Mouse (Mus musculus): Measurements from ENCODE around the gene Syf2. TPM values are rescaled to one million over a fixed set of nuclear protein-coding genes. Genes with fewer than 3 reads are reported as not detected.

The Syf2 gene
- polyA plus RNA-seq, 1 experiment from 2014 or later, result 76.2 TPM

- 62% methylated on average over 5 of the region's 5 CpGs for WGBS
- ATAC-seq, result no peak
Measured at GRCm38 (mm10) chr4:134927815-134928463, 2.8 kb upstream of the Syf2 start.

GRCm38 (mm10) chr4:134928464-134928836 lies 2.2 kb upstream of the Syf2 start:
- 77% methylated on average over 1 of the region's 1 CpGs for WGBS
- H3K36me3 ChIP-seq (ENCODE audit: control insufficient read depth, insufficient read depth), result peaks cover 35% of the 10 kb centered on the region
- H3K27me3 ChIP-seq (replicated peaks; ENCODE audit: control insufficient read depth, insufficient read depth, low read length), result no peaks in the 10 kb centered on the region
- H3K4me3 ChIP-seq (ENCODE audit: low read depth, low read length), result no peak overlapping the region
- H3K4me1 ChIP-seq (replicated peaks; ENCODE audit: control insufficient read depth, insufficient read depth, low read length), result peaks cover 7% of the 10 kb centered on the region; the same call in 1 of the 2 replicates
- H3K4me2 ChIP-seq (replicated peaks; ENCODE audit: low read depth), result no peak overlapping the region
- no peaks in the 10 kb centered on the region for H3K9me3 ChIP-seq (ENCODE audit: control insufficient read depth)
- H3K9ac ChIP-seq (ENCODE audit: low read depth, low read length), result no peak overlapping the region
- ATAC-seq, result no peak
- no peak overlapping the region for H3K27ac ChIP-seq (ENCODE audit: low read depth, low read length)
- no peak for TF ChIP-seq CTCF (IDR thresholded peaks at IDR 0.05; ENCODE audit: low read depth)

More at GRCm38 (mm10) chr4:134927815-134928463, 2.8 kb upstream of the Syf2 start:
- Histone ChIP-seq H3K4me3 (ENCODE audit: low read depth, low read length) (no peak overlapping the region), H3K9me3 (ENCODE audit: control insufficient read depth) (no peaks in the 10 kb centered on the region), H3K4me2 (replicated peaks; ENCODE audit: low read depth) (no peak overlapping the region), H3K36me3 (ENCODE audit: control insufficient read depth, insufficient read depth) (peaks cover 35% of the 10 kb centered on the region), H3K27ac (ENCODE audit: low read depth, low read length) (no peak overlapping the region; the same call in 1 of the 2 replicates), H3K4me1 (replicated peaks; ENCODE audit: control insufficient read depth, insufficient read depth, low read length) (peaks cover 7% of the 10 kb centered on the region; the same call in 1 of the 2 replicates), H3K9ac (ENCODE audit: low read depth, low read length) (no peak overlapping the region), H3K27me3 (replicated peaks; ENCODE audit: control insufficient read depth, insufficient read depth, low read length) (no peaks in the 10 kb centered on the region)
- no peak for TF ChIP-seq CTCF (IDR thresholded peaks at IDR 0.05; ENCODE audit: low read depth)

DNA sequence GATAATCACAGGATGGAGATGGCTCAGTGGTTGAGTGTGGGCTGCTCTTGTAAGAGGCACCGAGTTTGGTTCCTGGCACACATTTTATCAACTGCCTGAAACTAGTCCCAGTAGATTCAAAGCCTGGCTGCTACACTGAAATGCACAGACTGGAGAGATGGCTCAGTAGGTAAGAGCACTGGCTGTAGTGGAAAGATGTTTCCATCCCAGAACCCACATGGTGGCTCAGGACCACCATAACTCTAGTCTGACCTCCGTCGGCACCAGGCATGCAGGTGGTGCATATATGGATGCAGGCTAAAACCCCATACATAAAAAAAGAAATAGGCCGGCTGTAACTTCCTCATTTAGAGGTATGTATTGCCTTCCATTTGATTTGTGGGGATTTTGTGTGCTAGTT lies 1.2 kb upstream of the Syf2 start:
- Histone ChIP-seq H3K4me3 (ENCODE audit: low read depth, low read length) (no peak overlapping the region), H3K4me1 (replicated peaks; ENCODE audit: control insufficient read depth, insufficient read depth, low read length) (peaks cover 7% of the 10 kb centered on the region; the same call in 1 of the 2 replicates), H3K9ac (ENCODE audit: low read depth, low read length) (no peak overlapping the region), H3K27ac (ENCODE audit: low read depth, low read length) (no peak overlapping the region), H3K36me3 (ENCODE audit: control insufficient read depth, insufficient read depth) (peaks cover 40% of the 10 kb centered on the region), H3K9me3 (ENCODE audit: control insufficient read depth) (no peaks in the 10 kb centered on the region), H3K27me3 (replicated peaks; ENCODE audit: control insufficient read depth, insufficient read depth, low read length) (no peaks in the 10 kb centered on the region), H3K4me2 (replicated peaks; ENCODE audit: low read depth) (no peak overlapping the region)
- ATAC-seq, result no peak
- no peak for TF ChIP-seq CTCF (IDR thresholded peaks at IDR 0.05; ENCODE audit: low read depth)
- 70% methylated on average over 4 of the region's 4 CpGs for WGBS

DNA sequence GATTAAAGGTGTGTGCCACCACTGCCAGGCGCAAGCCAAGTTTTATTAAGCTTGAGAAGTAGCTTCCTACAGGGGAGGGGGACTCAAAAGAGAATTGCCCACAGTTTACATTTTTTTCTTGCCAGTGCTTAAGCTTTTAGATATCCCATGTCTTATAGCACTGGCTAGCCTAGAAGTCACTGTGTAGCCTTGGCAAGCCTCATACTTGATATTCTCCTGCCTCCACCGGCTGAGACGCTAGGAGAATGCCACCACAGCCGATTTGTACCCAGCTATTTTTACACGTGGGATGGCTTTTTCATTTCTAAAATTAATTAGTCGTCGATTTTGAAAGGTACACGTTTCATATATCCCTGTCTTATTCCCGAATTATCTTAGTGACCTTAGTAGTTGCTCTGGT lies 508 bp upstream of the Syf2 start:
- peak overlapping the region; percentile 85 for H3K4me3 ChIP-seq (ENCODE audit: low read depth, low read length)
- H3K9ac ChIP-seq (ENCODE audit: low read depth, low read length), result peak overlapping the region; percentile 11
- peak overlapping the region; percentile 92; the same call in 1 of the 2 replicates for H3K27ac ChIP-seq (ENCODE audit: low read depth, low read length)
- peaks cover 45% of the 10 kb centered on the region for H3K36me3 ChIP-seq (ENCODE audit: control insufficient read depth, insufficient read depth)
- TF ChIP-seq CTCF (IDR thresholded peaks at IDR 0.05; ENCODE audit: low read depth), result no peak
- WGBS, result 22% methylated on average over 9 of the region's 9 CpGs
- peaks cover 5% of the 10 kb centered on the region; the same call in 1 of the 2 replicates for H3K4me1 ChIP-seq (replicated peaks; ENCODE audit: control insufficient read depth, insufficient read depth, low read length)
- H3K9me3 ChIP-seq (ENCODE audit: control insufficient read depth), result no peaks in the 10 kb centered on the region
- ATAC-seq, result no peak; the same call in 1 of the 2 replicates
- H3K4me2 ChIP-seq (replicated peaks; ENCODE audit: low read depth), result peak overlapping the region; percentile 77
- H3K27me3 ChIP-seq (replicated peaks; ENCODE audit: control insufficient read depth, insufficient read depth, low read length), result no peaks in the 10 kb centered on the region

DNA sequence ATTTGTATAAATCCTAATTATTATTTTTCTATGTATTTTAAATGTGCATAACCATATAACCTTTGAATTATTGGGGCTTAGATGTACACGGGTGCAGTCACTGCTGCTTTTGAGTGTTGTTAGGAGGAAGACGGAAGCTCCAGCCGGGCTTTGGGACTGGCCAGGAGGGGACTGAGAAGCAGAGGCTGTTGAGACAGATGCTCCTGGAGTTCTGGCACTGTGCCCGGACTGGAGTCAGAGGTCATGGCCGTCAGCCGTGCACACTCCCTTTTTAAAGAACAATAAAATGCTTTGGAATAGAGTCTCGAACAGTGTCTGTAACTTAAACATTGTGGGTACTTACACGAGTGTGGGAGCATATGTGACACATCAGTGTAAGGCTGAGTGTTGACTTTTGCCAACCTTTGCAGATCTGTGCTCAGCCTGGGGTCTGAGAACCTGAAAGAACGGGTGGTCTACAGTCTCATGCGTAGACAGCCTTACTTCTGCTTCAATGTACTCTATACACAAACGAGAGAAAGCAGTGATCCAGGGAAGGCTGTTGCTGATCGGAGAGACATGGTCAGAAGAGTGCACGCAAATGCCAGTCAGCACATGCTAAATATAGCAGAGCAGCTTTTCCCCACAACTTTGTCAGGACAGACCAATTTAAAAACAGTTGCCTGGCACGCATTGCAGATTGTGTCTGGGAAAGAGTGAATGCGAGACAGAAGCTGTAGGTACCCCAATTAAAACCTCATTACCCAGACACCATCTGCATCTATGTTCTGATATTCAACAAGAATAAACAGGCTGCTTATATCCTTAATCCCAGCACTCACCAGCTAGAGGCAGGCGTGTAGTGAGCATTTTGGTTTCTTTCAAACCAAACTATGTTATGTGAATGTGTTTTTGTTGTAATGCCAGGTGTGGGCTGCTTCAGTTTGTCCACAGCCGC lies 6.8 kb downstream of the Syf2 start:
- Histone ChIP-seq H3K9ac (ENCODE audit: low read depth, low read length) (no peak overlapping the region), H3K4me2 (replicated peaks; ENCODE audit: low read depth) (no peak overlapping the region), H3K4me1 (replicated peaks; ENCODE audit: control insufficient read depth, insufficient read depth, low read length) (no peaks in the 10 kb centered on the region), H3K4me3 (ENCODE audit: low read depth, low read length) (no peak overlapping the region), H3K27ac (ENCODE audit: low read depth, low read length) (no peak overlapping the region), H3K27me3 (replicated peaks; ENCODE audit: control insufficient read depth, insufficient read depth, low read length) (no peaks in the 10 kb centered on the region), H3K9me3 (ENCODE audit: control insufficient read depth) (no peaks in the 10 kb centered on the region), H3K36me3 (ENCODE audit: control insufficient read depth, insufficient read depth) (peaks cover 37% of the 10 kb centered on the region)
- TF ChIP-seq CTCF (IDR thresholded peaks at IDR 0.05; ENCODE audit: low read depth), result no peak
- 47% methylated on average over 17 of the region's 17 CpGs for WGBS
- 0 out of 2 replicates have a peak, but pooled peaks have one; percentile 9 for ATAC-seq

DNA sequence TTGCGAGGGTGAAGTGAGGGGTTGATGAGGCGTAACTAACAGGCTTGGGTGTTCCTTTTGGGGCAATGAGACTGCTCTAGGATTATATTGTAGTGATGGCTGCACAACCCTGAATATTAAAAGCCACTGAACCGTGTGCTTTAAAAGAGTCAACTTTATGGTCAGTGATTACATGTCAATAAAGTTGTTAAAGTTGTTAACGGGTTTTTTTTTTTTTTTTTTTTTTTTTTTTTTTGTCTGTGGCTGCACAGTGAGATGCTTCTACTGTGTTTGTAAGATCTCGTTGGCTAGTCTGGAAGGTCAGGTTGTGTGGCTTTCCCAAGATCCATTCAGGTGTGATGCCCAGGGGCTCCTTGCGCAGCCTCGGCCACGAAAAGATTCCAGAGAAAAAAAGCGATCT lies 9.2 kb downstream of the Syf2 start:
- 56% methylated on average over 9 of the region's 9 CpGs for WGBS

More for the DNA sequence above, 9.2 kb downstream of the Syf2 start:
- Histone ChIP-seq H3K27ac (ENCODE audit: low read depth, low read length) (no peak overlapping the region), H3K27me3 (replicated peaks; ENCODE audit: control insufficient read depth, insufficient read depth, low read length) (peaks cover 18% of the 10 kb centered on the region), H3K4me3 (ENCODE audit: low read depth, low read length) (no peak overlapping the region), H3K36me3 (ENCODE audit: control insufficient read depth, insufficient read depth) (peaks cover 28% of the 10 kb centered on the region), H3K4me2 (replicated peaks; ENCODE audit: low read depth) (no peak overlapping the region), H3K9ac (ENCODE audit: low read depth, low read length) (no peak overlapping the region), H3K9me3 (ENCODE audit: control insufficient read depth) (no peaks in the 10 kb centered on the region), H3K4me1 (replicated peaks; ENCODE audit: control insufficient read depth, insufficient read depth, low read length) (no peaks in the 10 kb centered on the region)
- no peak for ATAC-seq
- no peak for TF ChIP-seq CTCF (IDR thresholded peaks at IDR 0.05; ENCODE audit: low read depth)

Data from intestine, postnatal 0 days (tissue).